Mouse (Mus musculus) CH12.LX (cell line): ENCODE data around the gene Drosha.

Experiments used
- BHLHE40 ChIP-seq: IDR thresholded peaks from 2 replicates; pipeline ENCODE4 v1.6.1; 2011; ENCODE audit warnings: mild to moderate bottlenecking, low read depth, low read length, improper control_type of control experiment
- E2F4 ChIP-seq: IDR thresholded peaks from 2 replicates; pipeline ENCODE4 v1.6.1; 2011; ENCODE audit warnings: low read depth, low read length, improper control_type of control experiment; ENCODE audit not compliant: insufficient replicate concordance
- JUN ChIP-seq: IDR thresholded peaks from 2 replicates; pipeline ENCODE4 v1.6.1; 2011; ENCODE audit warnings: low read depth, mild to moderate bottlenecking, low read length, improper control_type of control experiment, moderate library complexity; ENCODE audit not compliant: insufficient read depth
- MEF2A ChIP-seq: IDR thresholded peaks from 2 replicates; pipeline ENCODE4 v1.6.1; 2014; ENCODE audit warnings: low read depth, mild to moderate bottlenecking, inconsistent platforms, low read length, improper control_type of control experiment, borderline replicate concordance
- POLR2A ChIP-seq: IDR thresholded peaks from 2 replicates; pipeline ENCODE4 v1.6.1; 2011; ENCODE audit warnings: low read depth, mild to moderate bottlenecking, improper control_type of control experiment, low read length
- RAD21 ChIP-seq: IDR thresholded peaks from 2 replicates; pipeline ENCODE4 v1.6.1; 2011; ENCODE audit warnings: low read depth, mild to moderate bottlenecking, low read length, improper control_type of control experiment, moderate library complexity

GRCm38 (mm10) chr15:12840737-12841136 is 16.1 kb downstream of the Drosha start:
- TF ChIP-seq MEF2A (no peak), RAD21 (no peak), BHLHE40 (no peak), E2F4 (no peak), JUN (no peak), POLR2A (no peak)
